Mouse (Mus musculus): ENCODE measurements around the gene Ckap4. TPM values are rescaled to one million over a fixed set of nuclear protein-coding genes. Genes with fewer than 3 reads are reported as not detected.
"Not testable (repeated sequence)": the region's sequence is repeated elsewhere in the genome, so short reads cannot be mapped to it uniquely, and the experiment has no call there.

The Ckap4 gene
- polyA plus RNA-seq, 1 experiment from 2014 or later, result 162 TPM

DNA sequence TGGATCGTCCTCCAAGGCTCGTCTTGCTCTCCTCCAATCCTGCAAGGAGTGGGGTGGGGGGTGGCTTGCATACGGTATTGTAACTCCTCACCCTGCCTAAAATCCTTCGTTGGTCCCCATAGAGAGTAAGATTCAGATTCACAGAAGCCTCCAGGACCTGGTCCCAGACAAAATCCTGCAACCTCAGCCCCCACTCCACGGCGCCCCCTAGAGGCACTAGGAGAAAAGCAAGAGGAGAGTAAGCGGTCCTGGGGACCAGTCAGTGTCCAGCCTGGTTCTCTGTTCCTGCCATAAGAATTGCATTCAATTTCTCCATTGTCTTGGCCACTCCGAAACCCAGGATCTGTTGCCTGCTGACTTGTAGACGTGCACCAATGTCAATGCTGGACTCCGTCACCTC is 10.2 kb downstream of the Ckap4 start:
- Histone ChIP-seq H3K27me3 (no peaks in the 10 kb centered on the region), H3K4me3 (no peak overlapping the region), H3K27ac (no peak overlapping the region), H3K36me3 (peaks cover 38% of the 10 kb centered on the region), H3K9ac (no peak overlapping the region), H3K4me2 (no peak overlapping the region), H3K4me1 (no peaks in the 10 kb centered on the region), H3K9me3 (no peaks in the 10 kb centered on the region)
- ATAC-seq (ENCODE audit: insufficient number of reproducible peaks, low FRiP score, low TSS enrichment, low read depth), result no peak
- 58% methylated on average over 10 of the region's 10 CpGs for WGBS

GRCm38 (mm10) chr10:84516414-84516927 is 17.4 kb downstream of the Ckap4 start:
- Histone ChIP-seq H3K4me2 (no peak overlapping the region), H3K4me1 (peaks cover 6% of the 10 kb centered on the region; the same call in 1 of the 2 replicates), H3K9me3 (no peaks in the 10 kb centered on the region), H3K36me3 (no peaks in the 10 kb centered on the region), H3K9ac (no peak overlapping the region), H3K27ac (no peak overlapping the region; the same call in 1 of the 2 replicates), H3K4me3 (no peak overlapping the region), H3K27me3 (no peaks in the 10 kb centered on the region)
- ATAC-seq (ENCODE audit: insufficient number of reproducible peaks, low FRiP score, low TSS enrichment, low read depth), result peak; percentile 67; the same call in 1 of the 2 replicates
- 41% methylated on average over 11 of the region's 11 CpGs for WGBS

DNA sequence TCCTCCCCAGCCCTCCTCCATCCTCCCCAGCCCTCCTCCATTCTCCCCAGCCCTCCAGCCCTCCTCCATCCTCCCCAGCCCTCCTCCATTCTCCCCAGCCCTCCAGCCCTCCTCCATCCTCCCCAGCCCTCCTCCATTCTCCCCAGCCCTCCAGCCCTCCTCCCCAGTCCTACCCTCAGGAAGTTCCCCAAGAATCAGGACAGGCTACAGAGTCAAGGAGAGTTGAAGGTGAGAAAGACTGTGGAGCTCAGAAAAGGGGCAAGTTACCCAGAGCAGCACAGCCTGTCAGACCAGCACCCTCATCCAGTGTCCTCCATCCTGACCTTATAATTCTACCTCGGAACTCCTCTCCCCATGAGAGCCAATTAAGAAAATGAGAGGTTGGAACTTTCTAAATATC is 17.9 kb downstream of the Ckap4 start:
- not testable (repeated sequence) for H3K4me1 ChIP-seq; ATAC-seq (ENCODE audit: insufficient number of reproducible peaks, low FRiP score, low TSS enrichment, low read depth); H3K4me2 ChIP-seq

DNA sequence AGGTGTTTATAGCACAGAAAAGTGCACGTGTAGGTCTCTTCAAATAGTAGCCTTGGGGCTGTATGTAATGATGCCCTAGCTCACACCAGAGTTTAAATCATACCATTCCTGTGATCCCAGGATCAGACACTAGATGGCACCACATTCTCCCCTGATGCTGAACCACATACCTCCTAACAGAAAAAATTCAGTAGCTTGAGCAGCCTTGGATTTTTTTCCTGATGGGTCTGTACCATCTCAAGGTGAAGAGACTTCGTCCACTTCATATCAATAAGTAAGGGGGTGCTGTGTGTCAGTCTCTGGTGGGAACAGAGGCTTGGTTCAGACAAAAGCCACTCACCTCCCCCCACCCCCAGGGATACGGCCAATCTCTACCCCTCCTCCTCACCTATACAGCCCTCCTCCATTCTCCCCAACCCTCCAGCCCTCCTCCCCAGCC is 18.3 kb downstream of the Ckap4 start:
- ATAC-seq (ENCODE audit: insufficient number of reproducible peaks, low FRiP score, low TSS enrichment, low read depth), result peak; percentile 58; the same call in 1 of the 2 replicates
- Histone ChIP-seq H3K4me2 (no peak overlapping the region), H3K4me1 (peaks cover 6% of the 10 kb centered on the region; the same call in 1 of the 2 replicates), H3K9me3 (no peaks in the 10 kb centered on the region), H3K36me3 (no peaks in the 10 kb centered on the region), H3K4me3 (no peak overlapping the region), H3K9ac (no peak overlapping the region), H3K27ac (no peak overlapping the region), H3K27me3 (no peaks in the 10 kb centered on the region)
- WGBS, result 23% methylated on average over 3 of the region's 3 CpGs

More for the DNA sequence above, 17.9 kb downstream of the Ckap4 start:
- H3K9me3 ChIP-seq, H3K27me3 ChIP-seq, H3K36me3 ChIP-seq, H3K27ac ChIP-seq, H3K9ac ChIP-seq, H3K4me3 ChIP-seq: not testable (repeated sequence)
- WGBS, result 53% methylated on average over 1 of the region's 1 CpGs

DNA sequence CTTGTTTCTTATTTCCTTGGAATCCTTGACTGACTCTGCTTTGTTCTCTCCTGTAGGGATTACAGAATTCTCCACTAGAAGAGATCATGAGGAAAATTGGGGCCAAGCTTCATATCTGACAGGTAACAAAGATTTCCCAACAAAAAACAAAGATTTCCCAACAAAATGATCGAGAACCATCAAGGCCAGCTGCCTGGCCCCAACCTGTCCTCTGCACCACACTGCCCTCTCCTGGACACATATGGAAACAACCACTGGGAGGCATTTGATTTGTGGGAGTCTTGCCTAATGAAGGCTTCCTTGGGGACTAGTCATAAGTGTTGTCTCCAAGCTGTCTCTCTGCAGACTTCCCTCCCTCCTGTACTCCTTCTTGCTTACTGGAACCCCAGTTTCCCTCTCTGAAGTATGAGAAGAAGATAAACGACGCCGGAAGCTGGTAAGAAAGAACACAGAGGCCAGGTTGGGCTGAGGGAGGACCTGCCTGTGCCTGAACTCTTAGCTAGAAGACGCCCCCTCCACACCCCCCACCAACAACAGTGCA is 19.8 kb downstream of the Ckap4 start:
- no peaks in the 10 kb centered on the region for H3K36me3 ChIP-seq
- H3K4me1 ChIP-seq, result peaks cover 6% of the 10 kb centered on the region; the same call in 1 of the 2 replicates
- H3K27ac ChIP-seq, result no peak overlapping the region
- ATAC-seq (ENCODE audit: insufficient number of reproducible peaks, low FRiP score, low TSS enrichment, low read depth), result no peak
- H3K9me3 ChIP-seq, result no peaks in the 10 kb centered on the region
- no peak overlapping the region for H3K4me2 ChIP-seq
- WGBS, result 54% methylated on average over 5 of the region's 5 CpGs
- no peaks in the 10 kb centered on the region for H3K27me3 ChIP-seq
- no peak overlapping the region for H3K9ac ChIP-seq
- H3K4me3 ChIP-seq, result no peak overlapping the region

DNA sequence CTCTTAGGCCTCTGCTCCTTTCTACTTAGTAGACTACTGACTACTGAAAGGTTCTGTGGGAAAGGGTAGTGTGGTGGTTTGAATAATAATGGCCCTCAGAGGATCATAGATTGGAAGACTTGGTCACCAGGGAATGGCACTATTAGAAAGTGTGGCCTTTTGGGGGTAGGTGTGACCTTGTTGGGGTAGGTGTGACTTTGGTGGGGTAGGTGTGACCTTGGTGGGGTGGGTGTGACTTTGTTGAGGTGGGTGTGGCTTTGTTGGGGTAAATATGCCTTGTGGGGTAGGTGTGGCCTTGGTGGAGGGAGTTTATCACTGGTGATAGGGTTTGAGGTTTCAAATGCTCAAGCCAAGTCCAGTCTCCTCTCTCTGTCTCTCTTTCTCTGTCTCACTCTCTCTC is 21.1 kb downstream of the Ckap4 start:
- ATAC-seq (ENCODE audit: insufficient number of reproducible peaks, low FRiP score, low TSS enrichment, low read depth), result no peak
- Histone ChIP-seq H3K4me2 (no peak overlapping the region), H3K4me1 (peaks cover 6% of the 10 kb centered on the region; the same call in 1 of the 2 replicates), H3K9ac (no peak overlapping the region), H3K27me3 (no peaks in the 10 kb centered on the region), H3K27ac (no peak overlapping the region), H3K4me3 (no peak overlapping the region), H3K36me3 (no peaks in the 10 kb centered on the region), H3K9me3 (no peaks in the 10 kb centered on the region)

DNA sequence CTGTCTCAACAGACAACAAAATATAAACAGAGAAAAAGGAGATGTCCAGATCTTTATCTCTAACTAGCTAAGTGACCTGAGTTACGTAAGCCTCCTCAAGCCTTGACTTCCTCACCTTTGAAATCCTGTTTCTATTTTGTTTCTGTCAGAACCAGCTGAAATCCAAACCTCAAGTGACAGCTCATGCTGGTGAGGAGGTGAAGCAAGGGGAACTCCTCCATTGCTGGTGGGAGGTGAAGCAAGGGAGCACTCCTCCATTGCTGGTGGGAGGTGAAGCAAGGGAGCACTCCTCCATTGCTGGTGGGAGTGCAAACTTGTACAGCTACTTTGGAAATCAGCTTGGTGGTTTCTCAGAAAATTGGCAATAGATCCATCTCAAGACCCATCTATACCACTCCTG is 25.3 kb downstream of the Ckap4 start:
- H3K4me3 ChIP-seq, result no peak overlapping the region
- 89% methylated on average over 1 of the region's 1 CpGs for WGBS

DNA sequence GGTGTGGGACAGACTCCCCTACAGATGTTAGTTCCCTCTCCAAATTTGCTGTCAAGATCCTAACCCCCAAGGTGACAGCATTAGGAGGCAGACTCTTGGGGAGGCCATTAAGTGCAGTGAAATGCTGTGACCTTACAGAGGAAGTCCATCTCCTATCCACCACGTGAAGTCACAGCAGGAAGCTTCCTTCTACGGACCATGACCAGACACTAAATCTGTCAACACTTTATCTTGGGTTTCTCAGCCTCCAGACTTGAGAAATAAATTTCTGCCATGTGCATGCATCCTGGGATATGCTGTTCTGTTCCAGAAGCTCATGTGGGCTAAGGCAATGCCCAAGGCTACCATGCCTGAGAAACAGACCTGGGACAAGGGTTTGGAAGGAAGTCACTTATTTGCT is 35.0 kb downstream of the Ckap4 start:
- Histone ChIP-seq H3K9me3 (no peaks in the 10 kb centered on the region), H3K4me1 (0 out of 2 replicates have a peak, but pooled peaks cover 3% of the 10 kb centered on the region), H3K4me3 (no peak overlapping the region), H3K9ac (no peak overlapping the region), H3K36me3 (no peaks in the 10 kb centered on the region), H3K4me2 (no peak overlapping the region), H3K27me3 (no peaks in the 10 kb centered on the region), H3K27ac (no peak overlapping the region)
- 27% methylated on average over 2 of the region's 2 CpGs for WGBS
- ATAC-seq (ENCODE audit: insufficient number of reproducible peaks, low FRiP score, low TSS enrichment, low read depth), result no peak

More for the DNA sequence above, 25.3 kb downstream of the Ckap4 start:
- Histone ChIP-seq H3K9me3 (no peaks in the 10 kb centered on the region), H3K36me3 (no peaks in the 10 kb centered on the region), H3K4me1 (no peaks in the 10 kb centered on the region), H3K27me3 (no peaks in the 10 kb centered on the region), H3K4me2 (no peak overlapping the region), H3K9ac (no peak overlapping the region), H3K27ac (no peak overlapping the region)
- no peak for ATAC-seq (ENCODE audit: insufficient number of reproducible peaks, low FRiP score, low TSS enrichment, low read depth)

DNA sequence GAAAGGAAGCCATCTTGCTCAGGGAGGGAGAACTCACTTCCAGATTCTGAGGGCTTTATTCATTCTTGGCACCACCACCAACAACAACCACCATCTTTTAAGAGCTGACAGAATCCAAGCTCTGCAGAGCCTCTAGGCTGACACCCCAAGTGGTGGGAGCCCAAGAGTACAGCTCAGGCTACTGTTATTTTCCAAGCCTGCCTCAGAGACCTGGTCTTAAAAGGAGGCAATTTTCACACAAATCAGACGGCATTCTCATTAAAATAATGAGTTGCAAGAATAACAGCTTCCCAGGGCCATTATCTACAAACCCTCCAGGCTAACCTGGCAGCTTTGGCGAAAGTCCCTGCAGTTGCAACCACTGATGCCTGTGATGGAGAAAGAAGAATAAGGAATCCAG is 37.1 kb downstream of the Ckap4 start:
- no peaks in the 10 kb centered on the region for H3K9me3 ChIP-seq
- no peak overlapping the region for H3K4me3 ChIP-seq
- H3K27me3 ChIP-seq, result no peaks in the 10 kb centered on the region
- no peaks in the 10 kb centered on the region for H3K36me3 ChIP-seq
- H3K27ac ChIP-seq, result 0 out of 2 replicates have a peak overlapping the region, but pooled peaks have one; percentile 18
- no peak overlapping the region for H3K4me2 ChIP-seq
- 28% methylated on average over 2 of the region's 2 CpGs for WGBS
- no peak overlapping the region for H3K9ac ChIP-seq
- no peak for ATAC-seq (ENCODE audit: insufficient number of reproducible peaks, low FRiP score, low TSS enrichment, low read depth)
- 0 out of 2 replicates have a peak, but pooled peaks cover 3% of the 10 kb centered on the region for H3K4me1 ChIP-seq

DNA sequence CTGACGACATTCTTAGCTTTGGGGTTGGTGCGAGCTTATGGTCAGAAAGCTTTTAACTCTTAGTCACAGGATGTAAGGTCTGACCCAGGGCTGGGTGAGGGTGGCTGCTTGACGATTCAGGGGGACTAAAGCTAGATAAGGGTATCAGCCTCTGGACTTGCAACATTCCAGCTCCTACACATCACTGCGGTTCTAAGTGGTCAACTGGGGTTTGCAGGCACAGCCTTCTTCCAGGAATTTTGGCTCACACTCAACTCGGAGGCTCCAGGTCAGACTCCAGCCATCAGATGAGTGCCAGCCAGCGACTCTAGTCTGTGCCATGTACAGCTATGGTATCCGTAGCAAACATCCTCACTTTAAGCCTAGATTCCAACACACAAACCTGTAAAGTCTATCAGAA is 39.4 kb downstream of the Ckap4 start:
- ATAC-seq (ENCODE audit: insufficient number of reproducible peaks, low FRiP score, low TSS enrichment, low read depth), result no peak
- H3K27me3 ChIP-seq, result no peaks in the 10 kb centered on the region
- WGBS, result 70% methylated on average over 7 of the region's 7 CpGs
- no peaks in the 10 kb centered on the region for H3K9me3 ChIP-seq
- H3K27ac ChIP-seq, result no peak overlapping the region
- no peaks in the 10 kb centered on the region for H3K36me3 ChIP-seq
- no peak overlapping the region for H3K9ac ChIP-seq
- no peak overlapping the region for H3K4me3 ChIP-seq
- no peak overlapping the region for H3K4me2 ChIP-seq
- H3K4me1 ChIP-seq, result 0 out of 2 replicates have a peak, but pooled peaks cover 3% of the 10 kb centered on the region

GRCm38 (mm10) chr10:84490115-84490514 is 43.7 kb downstream of the Ckap4 start:
- no peak overlapping the region for H3K4me2 ChIP-seq
- no peaks in the 10 kb centered on the region for H3K36me3 ChIP-seq
- H3K4me1 ChIP-seq, result no peaks in the 10 kb centered on the region
- no peak overlapping the region for H3K9ac ChIP-seq
- H3K27me3 ChIP-seq, result no peaks in the 10 kb centered on the region
- H3K27ac ChIP-seq, result no peak overlapping the region
- H3K9me3 ChIP-seq, result no peaks in the 10 kb centered on the region
- 85% methylated on average over 5 of the region's 5 CpGs for WGBS
- no peak for ATAC-seq (ENCODE audit: insufficient number of reproducible peaks, low FRiP score, low TSS enrichment, low read depth)
- H3K4me3 ChIP-seq, result no peak overlapping the region

DNA sequence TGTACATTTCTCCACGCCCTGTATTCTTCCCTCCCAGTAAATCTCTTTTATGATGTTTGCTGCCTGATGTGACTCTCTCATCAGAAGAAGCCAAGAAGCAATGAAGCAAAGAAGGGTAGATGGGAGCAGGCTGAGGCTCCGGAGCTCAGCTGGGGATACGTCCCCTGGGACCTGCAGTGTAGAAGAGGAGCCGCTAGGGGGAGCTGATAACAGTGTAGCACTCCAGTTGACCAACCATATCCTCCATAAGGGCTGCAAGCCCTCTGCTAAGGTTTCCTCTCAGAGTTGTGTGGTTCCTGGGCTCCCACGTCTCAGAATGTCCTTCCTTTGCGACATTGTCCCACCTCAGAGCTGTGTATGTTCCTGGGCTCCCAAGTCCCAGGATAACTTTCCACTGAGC is 45.5 kb downstream of the Ckap4 start:
- Histone ChIP-seq H3K4me2 (no peak overlapping the region), H3K36me3 (no peaks in the 10 kb centered on the region), H3K4me3 (no peak overlapping the region), H3K9ac (no peak overlapping the region), H3K27me3 (no peaks in the 10 kb centered on the region), H3K9me3 (no peaks in the 10 kb centered on the region), H3K4me1 (no peaks in the 10 kb centered on the region), H3K27ac (no peak overlapping the region)
- 47% methylated on average over 6 of the region's 6 CpGs for WGBS
- no peak for ATAC-seq (ENCODE audit: insufficient number of reproducible peaks, low FRiP score, low TSS enrichment, low read depth)

Measured in limb, embryonic 15.5 days (tissue).